Mouse (Mus musculus): ENCODE measurements around the gene Bmyc. TPM values are rescaled to one million over a fixed set of nuclear protein-coding genes. Genes with fewer than 3 reads are reported as not detected.
A peak's percentile ranks its signal among the peaks of the same experiment; 100 is the strongest.
"Not testable (repeated sequence)": the region's sequence is repeated elsewhere in the genome, so short reads cannot be mapped to it uniquely, and the experiment has no call there.

Gene Bmyc
- polyA plus RNA-seq, 1 experiment from 2014 or later: 82.9 TPM

- ATAC-seq (ENCODE audit: low read depth): no peak
- H3K27ac ChIP-seq (replicated peaks; ENCODE audit: low read depth, low read length): no peak within 1 kb of the TSS
- WGBS: 87% methylated on average over 3 of the region's 3 CpGs
- H3K9me3 ChIP-seq (ENCODE audit: control insufficient read depth, low read length): no peaks in the 10 kb centered on the region
- H3K4me1 ChIP-seq (ENCODE audit: control insufficient read depth, insufficient read depth, low read length): no peaks in the 10 kb centered on the region
- no peak within 1 kb of the TSS for H3K4me3 ChIP-seq (ENCODE audit: low read depth, low read length)
- no peak within 1 kb of the TSS for H3K4me2 ChIP-seq (ENCODE audit: low read depth, low read length)
- no peaks in the 10 kb centered on the region for H3K27me3 ChIP-seq (replicated peaks; ENCODE audit: control insufficient read depth, insufficient read depth, low read length)
- no peak within 1 kb of the TSS for H3K9ac ChIP-seq (ENCODE audit: low read depth, low read length)
- no peaks in the 10 kb centered on the region for H3K36me3 ChIP-seq (ENCODE audit: control insufficient read depth, insufficient read depth, low read length)
- no peak for DNase-seq (ENCODE audit: low spot score)
Measured at GRCm38 (mm10) chr2:25676486-25676885, 30.1 kb upstream of the Bmyc start, which contains the start of gene Lcn6. Lcn6 (plus strand) TSS chr2:25676786.

GRCm38 (mm10) chr2:25679559-25679958, 27.0 kb upstream of the Bmyc start:
- Histone ChIP-seq H3K27ac (replicated peaks; ENCODE audit: low read depth, low read length) (no peak overlapping the region), H3K36me3 (ENCODE audit: control insufficient read depth, insufficient read depth, low read length) (no peaks in the 10 kb centered on the region), H3K4me1 (ENCODE audit: control insufficient read depth, insufficient read depth, low read length) (no peaks in the 10 kb centered on the region), H3K4me2 (ENCODE audit: low read depth, low read length) (no peak overlapping the region), H3K4me3 (ENCODE audit: low read depth, low read length) (no peak overlapping the region), H3K9me3 (ENCODE audit: control insufficient read depth, low read length) (no peaks in the 10 kb centered on the region), H3K9ac (ENCODE audit: low read depth, low read length) (no peak overlapping the region), H3K27me3 (replicated peaks; ENCODE audit: control insufficient read depth, insufficient read depth, low read length) (no peaks in the 10 kb centered on the region)
- no peak for ATAC-seq (ENCODE audit: low read depth)
- WGBS: 83% methylated on average over 6 of the region's 6 CpGs
- no peak for DNase-seq (ENCODE audit: low spot score)

- no peak within 1 kb of the TSS for H3K9ac ChIP-seq (ENCODE audit: low read depth, low read length)
Measured at GRCm38 (mm10) chr2:25682426-25682825, 24.1 kb upstream of the Bmyc start, which contains the start of gene Lcn10. Lcn10 (plus strand) TSS chr2:25682726.

GRCm38 (mm10) chr2:25686941-25687340, 19.6 kb upstream of the Bmyc start:
- WGBS: 60% methylated on average over 4 of the region's 4 CpGs
- H3K27ac ChIP-seq (replicated peaks; ENCODE audit: low read depth, low read length): no peak overlapping the region
- ATAC-seq (ENCODE audit: low read depth): no peak

More at GRCm38 (mm10) chr2:25682426-25682825, 24.1 kb upstream of the Bmyc start, which contains the start of gene Lcn10:
- no peak within 1 kb of the TSS for H3K4me2 ChIP-seq (ENCODE audit: low read depth, low read length)
- no peaks in the 10 kb centered on the region for H3K36me3 ChIP-seq (ENCODE audit: control insufficient read depth, insufficient read depth, low read length)
- H3K27me3 ChIP-seq (replicated peaks; ENCODE audit: control insufficient read depth, insufficient read depth, low read length): no peaks in the 10 kb centered on the region
- no peaks in the 10 kb centered on the region for H3K9me3 ChIP-seq (ENCODE audit: control insufficient read depth, low read length)
- H3K4me3 ChIP-seq (ENCODE audit: low read depth, low read length): no peak within 1 kb of the TSS
- ATAC-seq (ENCODE audit: low read depth) (no peak), DNase-seq (ENCODE audit: low spot score) (no peak)
- H3K27ac ChIP-seq (replicated peaks; ENCODE audit: low read depth, low read length): no peak within 1 kb of the TSS
- H3K4me1 ChIP-seq (ENCODE audit: control insufficient read depth, insufficient read depth, low read length): no peaks in the 10 kb centered on the region
- 68% methylated on average over 2 of the region's 2 CpGs for WGBS

GRCm38 (mm10) chr2:25694605-25695004, 11.9 kb upstream of the Bmyc start:
- H3K27me3 ChIP-seq (replicated peaks; ENCODE audit: control insufficient read depth, insufficient read depth, low read length): no peaks in the 10 kb centered on the region
- ATAC-seq (ENCODE audit: low read depth) (no peak), DNase-seq (ENCODE audit: low spot score) (peak; percentile 42)
- H3K9me3 ChIP-seq (ENCODE audit: control insufficient read depth, low read length): no peaks in the 10 kb centered on the region
- H3K9ac ChIP-seq (ENCODE audit: low read depth, low read length): no peak overlapping the region
- H3K27ac ChIP-seq (replicated peaks; ENCODE audit: low read depth, low read length): no peak overlapping the region
- no peak overlapping the region for H3K4me3 ChIP-seq (ENCODE audit: low read depth, low read length)
- H3K36me3 ChIP-seq (ENCODE audit: control insufficient read depth, insufficient read depth, low read length): no peaks in the 10 kb centered on the region
- H3K4me2 ChIP-seq (ENCODE audit: low read depth, low read length): no peak overlapping the region
- H3K4me1 ChIP-seq (ENCODE audit: control insufficient read depth, insufficient read depth, low read length): no peaks in the 10 kb centered on the region

More at GRCm38 (mm10) chr2:25686941-25687340, 19.6 kb upstream of the Bmyc start:
- H3K27me3 ChIP-seq (replicated peaks; ENCODE audit: control insufficient read depth, insufficient read depth, low read length): no peaks in the 10 kb centered on the region
- no peaks in the 10 kb centered on the region for H3K36me3 ChIP-seq (ENCODE audit: control insufficient read depth, insufficient read depth, low read length)
- H3K9me3 ChIP-seq (ENCODE audit: control insufficient read depth, low read length): no peaks in the 10 kb centered on the region
- H3K4me2 ChIP-seq (ENCODE audit: low read depth, low read length): no peak overlapping the region
- H3K4me3 ChIP-seq (ENCODE audit: low read depth, low read length): no peak overlapping the region
- H3K4me1 ChIP-seq (ENCODE audit: control insufficient read depth, insufficient read depth, low read length): no peaks in the 10 kb centered on the region
- DNase-seq (ENCODE audit: low spot score): no peak
- no peak overlapping the region for H3K9ac ChIP-seq (ENCODE audit: low read depth, low read length)

GRCm38 (mm10) chr2:25696951-25697350, 9.6 kb upstream of the Bmyc start:
- ATAC-seq (ENCODE audit: low read depth): no peak
- Histone ChIP-seq H3K27me3 (replicated peaks; ENCODE audit: control insufficient read depth, insufficient read depth, low read length) (no peaks in the 10 kb centered on the region), H3K27ac (replicated peaks; ENCODE audit: low read depth, low read length) (no peak overlapping the region), H3K4me1 (ENCODE audit: control insufficient read depth, insufficient read depth, low read length) (no peaks in the 10 kb centered on the region), H3K9me3 (ENCODE audit: control insufficient read depth, low read length) (no peaks in the 10 kb centered on the region), H3K4me3 (ENCODE audit: low read depth, low read length) (no peak overlapping the region), H3K9ac (ENCODE audit: low read depth, low read length) (no peak overlapping the region), H3K4me2 (ENCODE audit: low read depth, low read length) (no peak overlapping the region), H3K36me3 (ENCODE audit: control insufficient read depth, insufficient read depth, low read length) (no peaks in the 10 kb centered on the region)
- DNase-seq (ENCODE audit: low spot score): no peak
- WGBS: 53% methylated on average over 4 of the region's 4 CpGs

GRCm38 (mm10) chr2:25698696-25699095, 7.8 kb upstream of the Bmyc start:
- Histone ChIP-seq H3K9me3 (ENCODE audit: control insufficient read depth, low read length) (no peaks in the 10 kb centered on the region), H3K27ac (replicated peaks; ENCODE audit: low read depth, low read length) (no peak overlapping the region), H3K4me2 (ENCODE audit: low read depth, low read length) (no peak overlapping the region), H3K36me3 (ENCODE audit: control insufficient read depth, insufficient read depth, low read length) (no peaks in the 10 kb centered on the region), H3K9ac (ENCODE audit: low read depth, low read length) (no peak overlapping the region), H3K27me3 (replicated peaks; ENCODE audit: control insufficient read depth, insufficient read depth, low read length) (no peaks in the 10 kb centered on the region), H3K4me1 (ENCODE audit: control insufficient read depth, insufficient read depth, low read length) (no peaks in the 10 kb centered on the region), H3K4me3 (ENCODE audit: low read depth, low read length) (no peak overlapping the region)
- WGBS: 89% methylated on average over 2 of the region's 2 CpGs
- DNase-seq (ENCODE audit: low spot score): no peak
- ATAC-seq (ENCODE audit: low read depth): no peak

- H3K4me3 ChIP-seq (ENCODE audit: low read depth, low read length); H3K9ac ChIP-seq (ENCODE audit: low read depth, low read length); DNase-seq (ENCODE audit: low spot score); H3K36me3 ChIP-seq (ENCODE audit: control insufficient read depth, insufficient read depth, low read length); H3K9me3 ChIP-seq (ENCODE audit: control insufficient read depth, low read length); H3K27ac ChIP-seq (replicated peaks; ENCODE audit: low read depth, low read length); H3K4me1 ChIP-seq (ENCODE audit: control insufficient read depth, insufficient read depth, low read length); H3K4me2 ChIP-seq (ENCODE audit: low read depth, low read length); ATAC-seq (ENCODE audit: low read depth); H3K27me3 ChIP-seq (replicated peaks; ENCODE audit: control insufficient read depth, insufficient read depth, low read length): not testable (repeated sequence)
- 53% methylated on average over 2 of the region's 3 CpGs for WGBS
Measured at GRCm38 (mm10) chr2:25699743-25700142, 6.8 kb upstream of the Bmyc start, which contains the start of gene Obp2a. Obp2a (plus strand) TSS chr2:25700043.

GRCm38 (mm10) chr2:25701001-25701400, 5.5 kb upstream of the Bmyc start:
- no peak overlapping the region for H3K4me3 ChIP-seq (ENCODE audit: low read depth, low read length)
- H3K36me3 ChIP-seq (ENCODE audit: control insufficient read depth, insufficient read depth, low read length): no peaks in the 10 kb centered on the region
- DNase-seq (ENCODE audit: low spot score): no peak
- H3K27me3 ChIP-seq (replicated peaks; ENCODE audit: control insufficient read depth, insufficient read depth, low read length): no peaks in the 10 kb centered on the region
- 76% methylated on average over 5 of the region's 5 CpGs for WGBS
- no peaks in the 10 kb centered on the region for H3K9me3 ChIP-seq (ENCODE audit: control insufficient read depth, low read length)
- no peak overlapping the region for H3K9ac ChIP-seq (ENCODE audit: low read depth, low read length)
- H3K4me2 ChIP-seq (ENCODE audit: low read depth, low read length): no peak overlapping the region
- no peaks in the 10 kb centered on the region for H3K4me1 ChIP-seq (ENCODE audit: control insufficient read depth, insufficient read depth, low read length)
- no peak overlapping the region for H3K27ac ChIP-seq (replicated peaks; ENCODE audit: low read depth, low read length)
- no peak for ATAC-seq (ENCODE audit: low read depth)

Data from embryonic facial prominence, embryonic 14.5 days (tissue).